Mouse (Mus musculus) gastrocnemius, adult 8-10 months (tissue): ENCODE measurements around the gene Ulk4. TPM values are rescaled to one million over a fixed set of nuclear protein-coding genes. Genes with fewer than 3 reads are reported as not detected.

Experiments
- microRNA-seq: library from miRNA; unstranded; fragments of <30 nt; microRNA quantifications from one replicate; pipeline ENCODE4 v1.2.0, GENCODE M21; 2022
- total RNA-seq, 4 experiments: library from RNA; stranded (reverse); gene quantifications; 2 replicates each; pipeline ENCODE4 v1.2.4; 2022

The Ulk4 gene
- total RNA-seq, 4 experiments from 2014 or later = 0.44 TPM; not detected in 3

Small RNA genes within 50 kb of the gene (microRNA-seq; reads per million reads assigned to microRNA genes)
- not detected for gene Mir7090

Other genes with a start within 250 kb of the Ulk4 start
- gene Trak1, start 20.3 kb upstream of the Ulk4 start, total RNA-seq = 100 to 1,000 TPM; 133 to 200 (median 169) TPM
- gene Cck, start 218.5 kb upstream of the Ulk4 start, total RNA-seq = not detected